Mouse (Mus musculus) lung, postnatal 0 days (tissue): ENCODE results near the gene Cox14. TPM values are rescaled to one million over a fixed set of nuclear protein-coding genes. Genes with fewer than 3 reads are reported as not detected.

ENCODE experiments used
- ATAC-seq: fragments of 200-750 bp; cut with Nextera tagmentation; 2 replicates; pipeline ENCODE4 v1.8.0; 2017; ENCODE audit warnings: moderate library complexity
- DNase-seq: peaks from one replicate; pipeline ENCODE4 v3.0.0-alpha.2; 2016; ENCODE audit warnings: low spot score
- H3K27ac ChIP-seq: fragments of 300-500 bp; sonication (generic); 2 replicates; pipeline ENCODE4 v1.5.1; 2014; ENCODE audit warnings: antibody characterized with exemption, mild to moderate bottlenecking, low read length, mixed read lengths
- H3K27me3 ChIP-seq: fragments of 300-500 bp; sonication (generic); replicated peaks from 2 replicates; pipeline ENCODE4 v1.6.1; 2014; ENCODE audit warnings: low read length, mixed read lengths; ENCODE audit not compliant: insufficient read depth
- H3K36me3 ChIP-seq: fragments of 300-500 bp; sonication (generic); 2 replicates; pipeline ENCODE4 v1.6.1; 2014; ENCODE audit warnings: low read length, mixed read lengths; ENCODE audit not compliant: insufficient read depth
- H3K4me1 ChIP-seq: fragments of 300-500 bp; sonication (generic); 2 replicates; pipeline ENCODE4 v1.6.1; 2014; ENCODE audit warnings: antibody characterized with exemption, low read depth, low read length, mixed read lengths; ENCODE audit not compliant: insufficient read depth
- H3K4me2 ChIP-seq: fragments of 300-500 bp; sonication (generic); replicated peaks from 2 replicates; pipeline ENCODE4 v1.6.1; 2014; ENCODE audit warnings: low read depth, mild to moderate bottlenecking, low read length, moderate library complexity, mixed read lengths
- H3K4me3 ChIP-seq: fragments of 300-500 bp; sonication (generic); 2 replicates; pipeline ENCODE4 v1.5.1; 2014; ENCODE audit warnings: low read depth, low read length
- H3K9ac ChIP-seq: fragments of 300-500 bp; sonication (generic); replicated peaks from 2 replicates; pipeline ENCODE4 v1.6.1; 2014; ENCODE audit warnings: low read depth, mild to moderate bottlenecking
- H3K9me3 ChIP-seq: fragments of 300-500 bp; sonication (generic); 2 replicates; pipeline ENCODE4 v1.6.1; 2016; ENCODE audit warnings: low read length, mixed read lengths
- CTCF ChIP-seq: IDR thresholded peaks from 2 replicates; pipeline ENCODE4 v1.5.1; 2016; ENCODE audit warnings: antibody characterized with exemption, mild to moderate bottlenecking
- EP300 ChIP-seq: IDR thresholded peaks from 2 replicates; pipeline ENCODE4 v1.6.1; 2016; ENCODE audit warnings: antibody characterized with exemption, mild to moderate bottlenecking, control low read depth
- WGBS: fragments of 180-500 bp; shearing (Covaris S2); extraction: QIAGEN DNeasy Blood & Tissue Kit; methylation state at CpG from one replicate; pipeline ENCODE4 v1.1.7; 2014; 5-methylcytosine and 5-hydroxymethylcytosine counted together
- polyA plus RNA-seq: library from polyadenylated mRNA; unstranded; fragments of >200 nt; fragmentation: Nextera tagmentation; extraction: Ambion mirVana; gene quantifications from 2 replicates; pipeline ENCODE4 v1.2.1, GENCODE M21; 2015

Cox14 gene
- polyA plus RNA-seq, 1 experiment from 2014 or later: 197 TPM

- DNase-seq (no peak), ATAC-seq (no peak)
- Histone ChIP-seq H3K36me3 (peaks cover 32% of the 10 kb centered on the region), H3K27ac (no peak overlapping the region), H3K9me3 (no peaks in the 10 kb centered on the region), H3K9ac (no peak overlapping the region), H3K4me1 (no peaks in the 10 kb centered on the region), H3K27me3 (no peaks in the 10 kb centered on the region), H3K4me3 (no peak overlapping the region), H3K4me2 (no peak overlapping the region)
- no peak for TF ChIP-seq EP300
- no peak for TF ChIP-seq CTCF
- 66% methylated on average over 11 of the region's 13 CpGs for WGBS
Measured at GRCm38 (mm10) chr15:99712666-99713559, 12.5 kb upstream of the Cox14 start.

GRCm38 (mm10) chr15:99713569-99713968 lies 11.8 kb upstream of the Cox14 start:
- Histone ChIP-seq H3K27ac (no peak overlapping the region), H3K9ac (no peak overlapping the region), H3K4me3 (no peak overlapping the region), H3K9me3 (no peaks in the 10 kb centered on the region), H3K4me1 (no peaks in the 10 kb centered on the region), H3K4me2 (no peak overlapping the region), H3K36me3 (peaks cover 28% of the 10 kb centered on the region), H3K27me3 (no peaks in the 10 kb centered on the region)
- WGBS: 83% methylated on average over 3 of the region's 3 CpGs
- DNase-seq (no peak), ATAC-seq (no peak)
- TF ChIP-seq EP300: no peak
- no peak; the same call in 1 of the 2 replicates for TF ChIP-seq CTCF

GRCm38 (mm10) chr15:99714206-99714605 lies 11.2 kb upstream of the Cox14 start:
- peaks cover 23% of the 10 kb centered on the region for H3K36me3 ChIP-seq
- DNase-seq: no peak
- H3K4me2 ChIP-seq: no peak overlapping the region
- H3K9ac ChIP-seq: no peak overlapping the region
- TF ChIP-seq EP300: no peak
- no peak for TF ChIP-seq CTCF
- WGBS: 61% methylated on average over 4 of the region's 4 CpGs
- no peaks in the 10 kb centered on the region for H3K27me3 ChIP-seq
- no peak overlapping the region for H3K27ac ChIP-seq
- no peaks in the 10 kb centered on the region for H3K9me3 ChIP-seq
- H3K4me3 ChIP-seq: no peak overlapping the region
- ATAC-seq: no peak
- H3K4me1 ChIP-seq: no peaks in the 10 kb centered on the region

GRCm38 (mm10) chr15:99714858-99715257 lies 10.6 kb upstream of the Cox14 start:
- WGBS: 38% methylated on average over 6 of the region's 7 CpGs
- Histone ChIP-seq H3K4me1 (no peaks in the 10 kb centered on the region), H3K4me3 (no peak overlapping the region), H3K27ac (no peak overlapping the region), H3K9ac (no peak overlapping the region), H3K4me2 (no peak overlapping the region), H3K9me3 (no peaks in the 10 kb centered on the region), H3K36me3 (peaks cover 21% of the 10 kb centered on the region), H3K27me3 (no peaks in the 10 kb centered on the region)
- ATAC-seq: peak; percentile 37
- peak; percentile 89 for DNase-seq
- TF ChIP-seq EP300: no peak
- peak; percentile 98 for TF ChIP-seq CTCF

- H3K4me1 ChIP-seq: no peaks in the 10 kb centered on the region
- H3K9ac ChIP-seq: no peak overlapping the region
- H3K4me2 ChIP-seq: no peak overlapping the region
- TF ChIP-seq EP300: no peak
- no peak for TF ChIP-seq CTCF
- DNase-seq: no peak
- no peaks in the 10 kb centered on the region for H3K27me3 ChIP-seq
- H3K4me3 ChIP-seq: no peak overlapping the region
- no peaks in the 10 kb centered on the region for H3K9me3 ChIP-seq
- H3K36me3 ChIP-seq: peaks cover 18% of the 10 kb centered on the region
- H3K27ac ChIP-seq: no peak overlapping the region
- 79% methylated on average over 13 of the region's 13 CpGs for WGBS
- no peak for ATAC-seq
Measured at GRCm38 (mm10) chr15:99715361-99715865, 10.0 kb upstream of the Cox14 start.

GRCm38 (mm10) chr15:99715982-99716746 lies 9.3 kb upstream of the Cox14 start:
- Histone ChIP-seq H3K9me3 (no peaks in the 10 kb centered on the region), H3K27ac (no peak overlapping the region), H3K4me2 (no peak overlapping the region), H3K36me3 (peaks cover 11% of the 10 kb centered on the region), H3K27me3 (no peaks in the 10 kb centered on the region), H3K4me1 (no peaks in the 10 kb centered on the region), H3K4me3 (no peak overlapping the region), H3K9ac (no peak overlapping the region)
- ATAC-seq (peak; percentile 2; the same call in 1 of the 2 replicates), DNase-seq (no peak)
- TF ChIP-seq EP300 (no peak), CTCF (no peak)
- 60% methylated on average over 11 of the region's 11 CpGs for WGBS
